Mouse (Mus musculus): ENCODE measurements around the gene Ifngr2. TPM values are rescaled to one million over a fixed set of nuclear protein-coding genes. Genes with fewer than 3 reads are reported as not detected.

Ifngr2 gene
- polyA plus RNA-seq, 1 experiment, result 18.7 TPM

- H3K79me2 ChIP-seq (ENCODE audit: control insufficient read depth, insufficient read depth), result no peaks in the 10 kb centered on the region
- H3K4me2 ChIP-seq (ENCODE audit: low read depth), result no peak overlapping the region
- H3K27me3 ChIP-seq (ENCODE audit: control insufficient read depth, insufficient read depth, insufficient read length), result no peaks in the 10 kb centered on the region
- H3ac ChIP-seq (ENCODE audit: control insufficient read depth, insufficient read length), result no peak overlapping the region
- no peak for TF ChIP-seq SRF (IDR thresholded peaks at IDR 0.05; ENCODE audit: control insufficient read depth, insufficient read length, low read depth)
- no peak for TF ChIP-seq CEBPB (IDR thresholded peaks at IDR 0.05; ENCODE audit: insufficient read depth, poor library complexity, severe bottlenecking)
- TF ChIP-seq MYOG (IDR thresholded peaks at IDR 0.05; ENCODE audit: control insufficient read depth in 1 of 3, insufficient read depth in 1 of 3, insufficient read length in 2 of 3, low read depth in 2 of 3), result no peak
- no peak for TF ChIP-seq POLR2A (IDR thresholded peaks at IDR 0.05; ENCODE audit: insufficient read length, low read depth)
- no peak for TF ChIP-seq E2F4 (IDR thresholded peaks at IDR 0.05; ENCODE audit: insufficient read depth)
- TF ChIP-seq USF1 (IDR thresholded peaks at IDR 0.05; ENCODE audit: low read depth), result no peak
- TF ChIP-seq TCF3 (IDR thresholded peaks at IDR 0.05; ENCODE audit: insufficient read length, low read depth), result no peak
- no peak for TF ChIP-seq REST (IDR thresholded peaks at IDR 0.05; ENCODE audit: insufficient read depth, insufficient read length)
- no peak for TF ChIP-seq MYOD1 (IDR thresholded peaks at IDR 0.05; ENCODE audit: control insufficient read depth in 1 of 3, insufficient read length in 2 of 3, low read depth in 2 of 3)
- no peak for TF ChIP-seq MAX (IDR thresholded peaks at IDR 0.05; ENCODE audit: low read depth)
- no peak for TF ChIP-seq POLR2AphosphoS2 (IDR thresholded peaks at IDR 0.05; ENCODE audit: insufficient read length, low read depth)
- TF ChIP-seq TCF12 (IDR thresholded peaks at IDR 0.05; ENCODE audit: insufficient read depth, poor library complexity, severe bottlenecking), result no peak
- no peaks in the 10 kb centered on the region for H3K36me3 ChIP-seq (ENCODE audit: control insufficient read depth, insufficient read depth)
- H3K4me3 ChIP-seq, result no peak overlapping the region
These were observed 28.3 kb downstream of the Ifngr2 start for GRCm38 (mm10) chr16:91575151-91575550.

DNA sequence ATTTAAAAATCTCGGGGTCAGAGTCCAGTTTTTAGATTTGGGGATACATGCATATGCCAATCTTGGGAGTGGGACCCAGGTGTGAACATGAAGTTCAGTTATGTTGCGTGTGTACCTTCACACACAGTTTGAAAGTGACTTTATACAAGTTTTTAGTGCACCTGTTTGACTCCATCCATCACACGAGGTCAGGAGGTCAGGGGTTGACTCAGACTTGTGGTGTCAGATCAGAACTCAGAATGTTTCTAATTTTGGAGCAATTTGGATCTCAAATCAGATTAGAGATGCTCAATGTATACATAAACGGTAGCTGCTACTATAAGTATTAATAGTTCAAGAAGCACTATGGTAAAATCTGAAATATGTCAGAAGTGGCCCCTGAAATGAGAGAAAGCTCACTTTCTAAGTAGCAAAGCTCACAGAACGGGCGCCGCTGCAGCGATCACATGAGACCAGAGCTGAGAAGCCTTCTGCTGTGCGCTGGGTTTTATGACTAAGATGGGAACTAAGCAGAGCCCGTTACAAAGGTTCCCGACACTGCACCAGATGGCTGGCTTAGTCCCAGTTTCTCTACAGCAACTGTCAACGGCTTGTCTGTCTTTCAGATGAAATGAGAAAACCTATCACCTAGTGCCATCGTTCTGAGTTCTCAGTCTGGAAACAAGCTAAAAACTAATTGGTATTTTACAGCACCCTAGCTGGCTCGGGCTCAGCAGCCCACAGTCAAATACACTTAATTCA, 32.3 kb downstream of the Ifngr2 start:
- H3K27me3 ChIP-seq (ENCODE audit: control insufficient read depth, insufficient read depth, insufficient read length), result no peaks in the 10 kb centered on the region
- H3K4me2 ChIP-seq (ENCODE audit: low read depth), result no peak overlapping the region
- H3K4me3 ChIP-seq, result no peak overlapping the region
- H3K79me2 ChIP-seq (ENCODE audit: control insufficient read depth, insufficient read depth), result no peaks in the 10 kb centered on the region
- no peak overlapping the region for H3ac ChIP-seq (ENCODE audit: control insufficient read depth, insufficient read length)
- no peaks in the 10 kb centered on the region for H3K36me3 ChIP-seq (ENCODE audit: control insufficient read depth, insufficient read depth)
- no peak for TF ChIP-seq REST (IDR thresholded peaks at IDR 0.05; ENCODE audit: insufficient read depth, insufficient read length)
- TF ChIP-seq MYOG (IDR thresholded peaks at IDR 0.05; ENCODE audit: control insufficient read depth in 1 of 3, insufficient read depth in 1 of 3, insufficient read length in 2 of 3, low read depth in 2 of 3), result no peak
- TF ChIP-seq CEBPB (IDR thresholded peaks at IDR 0.05; ENCODE audit: insufficient read depth, poor library complexity, severe bottlenecking), result no peak
- TF ChIP-seq USF1 (IDR thresholded peaks at IDR 0.05; ENCODE audit: low read depth), result no peak
- no peak for TF ChIP-seq POLR2A (IDR thresholded peaks at IDR 0.05; ENCODE audit: insufficient read length, low read depth)
- peak in 2 of 3 experiments; percentile 37 to 44 for TF ChIP-seq MYOD1 (IDR thresholded peaks at IDR 0.05; ENCODE audit: control insufficient read depth in 1 of 3, insufficient read length in 2 of 3, low read depth in 2 of 3)
- no peak for TF ChIP-seq MAX (IDR thresholded peaks at IDR 0.05; ENCODE audit: low read depth)
- no peak for TF ChIP-seq SRF (IDR thresholded peaks at IDR 0.05; ENCODE audit: control insufficient read depth, insufficient read length, low read depth)
- no peak for TF ChIP-seq E2F4 (IDR thresholded peaks at IDR 0.05; ENCODE audit: insufficient read depth)

DNA sequence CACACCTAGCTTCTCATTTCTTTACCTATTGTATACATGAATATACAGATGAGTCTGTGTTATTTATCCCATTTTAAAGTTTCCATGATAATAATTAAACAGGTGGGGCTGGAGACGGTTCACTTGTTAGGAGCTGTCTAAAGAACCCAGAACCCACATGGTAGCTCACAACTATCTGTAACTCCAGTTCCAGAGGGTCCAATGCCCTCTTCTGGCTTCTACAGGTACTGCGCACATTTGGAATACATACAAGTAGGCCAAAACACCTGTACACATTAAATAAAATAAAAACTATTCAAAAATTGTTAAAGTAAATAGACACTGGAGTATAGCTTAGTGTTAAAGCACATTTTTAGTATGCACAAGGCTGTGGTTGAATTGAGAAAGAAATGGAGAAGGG, 35.4 kb downstream of the Ifngr2 start:
- Histone ChIP-seq H3K36me3 (ENCODE audit: control insufficient read depth, insufficient read depth) (no peaks in the 10 kb centered on the region), H3K4me3 (no peak overlapping the region), H3K27me3 (ENCODE audit: control insufficient read depth, insufficient read depth, insufficient read length) (no peaks in the 10 kb centered on the region), H3K4me2 (ENCODE audit: low read depth) (no peak overlapping the region), H3K79me2 (ENCODE audit: control insufficient read depth, insufficient read depth) (no peaks in the 10 kb centered on the region), H3ac (ENCODE audit: control insufficient read depth, insufficient read length) (no peak overlapping the region)
- no peak for TF ChIP-seq USF1 (IDR thresholded peaks at IDR 0.05; ENCODE audit: low read depth)
- no peak for TF ChIP-seq MYOD1 (IDR thresholded peaks at IDR 0.05; ENCODE audit: control insufficient read depth in 1 of 3, insufficient read length in 2 of 3, low read depth in 2 of 3)
- TF ChIP-seq POLR2A (IDR thresholded peaks at IDR 0.05; ENCODE audit: insufficient read length, low read depth), result no peak
- TF ChIP-seq REST (IDR thresholded peaks at IDR 0.05; ENCODE audit: insufficient read depth, insufficient read length), result no peak
- no peak for TF ChIP-seq E2F4 (IDR thresholded peaks at IDR 0.05; ENCODE audit: insufficient read depth)
- TF ChIP-seq CEBPB (IDR thresholded peaks at IDR 0.05; ENCODE audit: insufficient read depth, poor library complexity, severe bottlenecking), result no peak
- no peak for TF ChIP-seq TCF12 (IDR thresholded peaks at IDR 0.05; ENCODE audit: insufficient read depth, poor library complexity, severe bottlenecking)
- TF ChIP-seq POLR2AphosphoS2 (IDR thresholded peaks at IDR 0.05; ENCODE audit: insufficient read length, low read depth), result no peak

- Histone ChIP-seq H3K79me2 (ENCODE audit: control insufficient read depth, insufficient read depth) (no peaks in the 10 kb centered on the region), H3K36me3 (ENCODE audit: control insufficient read depth, insufficient read depth) (no peaks in the 10 kb centered on the region), H3K4me3 (no peak overlapping the region), H3ac (ENCODE audit: control insufficient read depth, insufficient read length) (no peak overlapping the region), H3K27me3 (ENCODE audit: control insufficient read depth, insufficient read depth, insufficient read length) (no peaks in the 10 kb centered on the region), H3K4me2 (ENCODE audit: low read depth) (no peak overlapping the region)
- TF ChIP-seq POLR2AphosphoS2 (IDR thresholded peaks at IDR 0.05; ENCODE audit: insufficient read length, low read depth), result no peak
- no peak for TF ChIP-seq POLR2A (IDR thresholded peaks at IDR 0.05; ENCODE audit: insufficient read length, low read depth)
- no peak for TF ChIP-seq E2F4 (IDR thresholded peaks at IDR 0.05; ENCODE audit: insufficient read depth)
- no peak for TF ChIP-seq TCF3 (IDR thresholded peaks at IDR 0.05; ENCODE audit: insufficient read length, low read depth)
- TF ChIP-seq CEBPB (IDR thresholded peaks at IDR 0.05; ENCODE audit: insufficient read depth, poor library complexity, severe bottlenecking), result no peak
- TF ChIP-seq SRF (IDR thresholded peaks at IDR 0.05; ENCODE audit: control insufficient read depth, insufficient read length, low read depth), result no peak
- no peak for TF ChIP-seq MYOD1 (IDR thresholded peaks at IDR 0.05; ENCODE audit: control insufficient read depth in 1 of 3, insufficient read length in 2 of 3, low read depth in 2 of 3)
- TF ChIP-seq TCF12 (IDR thresholded peaks at IDR 0.05; ENCODE audit: insufficient read depth, poor library complexity, severe bottlenecking), result no peak
- TF ChIP-seq REST (IDR thresholded peaks at IDR 0.05; ENCODE audit: insufficient read depth, insufficient read length), result no peak
- no peak for TF ChIP-seq USF1 (IDR thresholded peaks at IDR 0.05; ENCODE audit: low read depth)
- no peak for TF ChIP-seq MAX (IDR thresholded peaks at IDR 0.05; ENCODE audit: low read depth)
- TF ChIP-seq MYOG (IDR thresholded peaks at IDR 0.05; ENCODE audit: control insufficient read depth in 1 of 3, insufficient read depth in 1 of 3, insufficient read length in 2 of 3, low read depth in 2 of 3), result no peak
These were observed 38.7 kb downstream of the Ifngr2 start for GRCm38 (mm10) chr16:91585617-91586016.

All from myocyte (in vitro differentiated cells).